Mouse (Mus musculus) midbrain, postnatal 0 days (tissue): ENCODE results near the gene Sp6. TPM values are rescaled to one million over a fixed set of nuclear protein-coding genes. Genes with fewer than 3 reads are reported as not detected.

Experiments
- ATAC-seq: fragments of 200-750 bp; cut with Nextera tagmentation; 2 replicates; pipeline ENCODE4 v1.8.0; 2017; ENCODE audit warnings: moderate number of reproducible peaks, mild to moderate bottlenecking, moderate TSS enrichment, moderate library complexity; ENCODE audit not compliant: low FRiP score
- DNase-seq: peaks from one replicate; pipeline ENCODE4 v3.0.0-alpha.2; 2015; ENCODE audit warnings: low spot score
- H3K27ac ChIP-seq: fragments of 300-500 bp; sonication (generic); 2 replicates; pipeline ENCODE4 v1.5.1; 2014; ENCODE audit warnings: low read depth, mild to moderate bottlenecking, low read length, mixed read lengths
- H3K27me3 ChIP-seq: fragments of 300-500 bp; sonication (generic); 2 replicates; pipeline ENCODE4 v1.6.1; 2014; ENCODE audit warnings: low read length, control low read depth, mixed read lengths; ENCODE audit not compliant: insufficient read depth
- H3K36me3 ChIP-seq: fragments of 300-500 bp; sonication (generic); 2 replicates; pipeline ENCODE4 v1.6.1; 2014; ENCODE audit warnings: low read length, control low read depth, mixed read lengths; ENCODE audit not compliant: insufficient read depth
- H3K4me1 ChIP-seq: fragments of 300-500 bp; sonication (generic); 2 replicates; pipeline ENCODE4 v1.6.1; 2014; ENCODE audit warnings: mild to moderate bottlenecking, control low read depth, antibody characterized with exemption, low read length, mixed read lengths; ENCODE audit not compliant: insufficient read depth
- H3K4me2 ChIP-seq: fragments of 300-500 bp; sonication (generic); 2 replicates; pipeline ENCODE4 v1.6.1; 2014; ENCODE audit warnings: low read depth, mild to moderate bottlenecking, low read length, mixed read lengths; ENCODE audit not compliant: poor library complexity, severe bottlenecking
- H3K4me3 ChIP-seq: fragments of 300-500 bp; sonication (generic); 2 replicates; pipeline ENCODE4 v1.5.1; 2014; ENCODE audit warnings: low read depth, mild to moderate bottlenecking, low read length, moderate library complexity
- H3K9ac ChIP-seq: fragments of 300-500 bp; sonication (generic); replicated peaks from 2 replicates; pipeline ENCODE4 v1.6.1; 2014; ENCODE audit warnings: mild to moderate bottlenecking, low read length, moderate library complexity, mixed read lengths; ENCODE audit not compliant: poor library complexity, severe bottlenecking
- H3K9me3 ChIP-seq: fragments of 300-500 bp; sonication (generic); 2 replicates; pipeline ENCODE4 v1.6.1; 2016; ENCODE audit warnings: low read length, control low read depth
- CTCF ChIP-seq: IDR thresholded peaks from 2 replicates; pipeline ENCODE4 v1.5.1; 2016; ENCODE audit warnings: antibody characterized with exemption, mild to moderate bottlenecking
- WGBS: fragments of 180-500 bp; shearing (Covaris S2); extraction: QIAGEN DNeasy Blood & Tissue Kit; methylation state at CpG from one replicate; pipeline ENCODE4 v1.1.7; 2014; 5-methylcytosine and 5-hydroxymethylcytosine counted together
- polyA plus RNA-seq: library from polyadenylated mRNA; unstranded; fragments of >200 nt; fragmentation: Nextera tagmentation; extraction: Ambion mirVana; gene quantifications from 2 replicates; pipeline ENCODE4 v1.2.1, GENCODE M21; 2015
- total RNA-seq: library from RNA; depleted of rRNA; stranded (reverse); fragments of >200 nt; gene quantifications from 2 replicates; pipeline ENCODE4 v1.2.3, GENCODE M21; 2014

Sp6 gene
- total and polyA plus RNA-seq, 2 experiments from 2014 or later = 0.33 to 0.51 TPM

- peak within 1 kb of the TSS; percentile 72 for H3K4me3 ChIP-seq
- WGBS = under 1% methylated on average over 48 of the region's 48 CpGs
- H3K27me3 ChIP-seq = no peaks in the 10 kb centered on the region
- DNase-seq (peak; percentile 97), ATAC-seq (peak; percentile 85)
- H3K36me3 ChIP-seq = 0 out of 2 replicates have a peak, but pooled peaks cover 3% of the 10 kb centered on the region
- no peaks in the 10 kb centered on the region for H3K9me3 ChIP-seq
- TF ChIP-seq CTCF = peak; percentile 23; the same call in 1 of the 2 replicates
- peak within 1 kb of the TSS; percentile 76 for H3K27ac ChIP-seq
- peak within 1 kb of the TSS; percentile 68 for H3K4me2 ChIP-seq
- H3K4me1 ChIP-seq = no peaks in the 10 kb centered on the region
- peak within 1 kb of the TSS; percentile 81 for H3K9ac ChIP-seq
These were observed 28.1 kb downstream of the Sp6 start, which contains the start of the genes Lrrc46 and Mrpl10 for GRCm38 (mm10) chr11:97041022-97041899. Lrrc46 (minus strand) TSS chr11:97041407. Mrpl10 (plus strand) TSS chr11:97041560.

- H3K4me1 ChIP-seq = no peaks in the 10 kb centered on the region
- no peak overlapping the region for H3K9ac ChIP-seq
- no peak for TF ChIP-seq CTCF
- H3K27ac ChIP-seq = no peak overlapping the region
- DNase-seq (no peak), ATAC-seq (no peak)
- H3K36me3 ChIP-seq = peaks cover 17% of the 10 kb centered on the region
- H3K9me3 ChIP-seq = no peaks in the 10 kb centered on the region
- no peaks in the 10 kb centered on the region for H3K27me3 ChIP-seq
- no peak overlapping the region for H3K4me2 ChIP-seq
- H3K4me3 ChIP-seq = no peak overlapping the region
- WGBS = 97% methylated on average over 8 of the region's 8 CpGs
These were observed 31.7 kb downstream of the Sp6 start for GRCm38 (mm10) chr11:97044902-97045301.

- peak; percentile 54 for TF ChIP-seq CTCF
- Histone ChIP-seq H3K4me3 (no peak overlapping the region), H3K4me2 (no peak overlapping the region), H3K36me3 (peaks cover 17% of the 10 kb centered on the region), H3K4me1 (no peaks in the 10 kb centered on the region), H3K27me3 (no peaks in the 10 kb centered on the region), H3K27ac (no peak overlapping the region), H3K9me3 (no peaks in the 10 kb centered on the region), H3K9ac (no peak overlapping the region)
- 83% methylated on average over 7 of the region's 7 CpGs for WGBS
- no peak for DNase-seq
- no peak for ATAC-seq
These were observed 32.7 kb downstream of the Sp6 start for GRCm38 (mm10) chr11:97045861-97046260.

- TF ChIP-seq CTCF = no peak
- peaks cover 20% of the 10 kb centered on the region for H3K36me3 ChIP-seq
- H3K27me3 ChIP-seq = no peaks in the 10 kb centered on the region
- H3K27ac ChIP-seq = no peak overlapping the region
- 83% methylated on average over 8 of the region's 8 CpGs for WGBS
- no peak overlapping the region for H3K4me3 ChIP-seq
- ATAC-seq (no peak), DNase-seq (no peak)
- H3K4me1 ChIP-seq = peaks cover 10% of the 10 kb centered on the region; the same call in 1 of the 2 replicates
- no peak overlapping the region for H3K9ac ChIP-seq
- H3K4me2 ChIP-seq = no peak overlapping the region
- no peaks in the 10 kb centered on the region for H3K9me3 ChIP-seq
These were observed 35.0 kb downstream of the Sp6 start for GRCm38 (mm10) chr11:97048090-97048650.

- Histone ChIP-seq H3K27me3 (no peaks in the 10 kb centered on the region), H3K4me1 (peaks cover 10% of the 10 kb centered on the region; the same call in 1 of the 2 replicates), H3K4me2 (no peak overlapping the region), H3K4me3 (no peak overlapping the region), H3K36me3 (peaks cover 31% of the 10 kb centered on the region), H3K9me3 (no peaks in the 10 kb centered on the region), H3K27ac (no peak overlapping the region), H3K9ac (no peak overlapping the region)
- ATAC-seq = no peak
- 82% methylated on average over 6 of the region's 6 CpGs for WGBS
- TF ChIP-seq CTCF = no peak
- no peak for DNase-seq
These were observed 36.4 kb downstream of the Sp6 start for GRCm38 (mm10) chr11:97049492-97050085.
